In genomic region chr5:136084144-136084881, GRCm38 (mm10) we compare ENCODE assay signal across 7 mouse cellular contexts. TPM values are rescaled to one million over a fixed set of nuclear protein-coding genes. Genes with fewer than 3 reads are reported as not detected.
DNase-seq lines count a peak whose midpoint lies in the region; ATAC-seq and TF ChIP-seq lines count a peak whose summit lies in the region.

No protein-coding gene starts in this region.

- peaks cover 15% of the 10 kb centered on the region; the same call in 1 of the 2 replicates for H3K4me1 ChIP-seq in forebrain, embryonic 11.5 days (replicated peaks; ENCODE audit: control insufficient read depth, insufficient read depth, low read length)
- peaks cover 7% of the 10 kb centered on the region for H3K4me1 ChIP-seq in liver, embryonic 11.5 days (replicated peaks; ENCODE audit: control insufficient read depth, insufficient read depth, low read length)
- H3K4me1 ChIP-seq in olfactory bulb, adult 2 months (ENCODE audit: control insufficient read depth, insufficient read depth, low read length) = peaks cover 17% of the 10 kb centered on the region

- peak; percentile 17 for DNase-seq in layer of hippocampus, adult 9-11 months
- DNase-seq in layer of hippocampus, adult 9-10 months (ENCODE audit: low spot score) = no peak
- peak; percentile 57 for DNase-seq in R1 (ENCODE audit: low read depth, low spot score)
- peak; percentile 55 for DNase-seq in forebrain, embryonic 11.5 days (ENCODE audit: low spot score)
- no peak for DNase-seq in liver, embryonic 11.5 days (ENCODE audit: low spot score)
- DNase-seq in embryo, embryonic 11 days = no peak

- H3K4me3 ChIP-seq in forebrain, embryonic 11.5 days (ENCODE audit: low read depth, low read length) = peak overlapping the region; percentile 48
- H3K4me3 ChIP-seq in liver, embryonic 11.5 days (ENCODE audit: low read depth, low read length) = peak overlapping the region; percentile 52
- H3K4me3 ChIP-seq in olfactory bulb, adult 2 months (ENCODE audit: insufficient read depth, low read depth, low read length) = peak overlapping the region; percentile 81

- no peak overlapping the region for H3K27ac ChIP-seq in forebrain, embryonic 11.5 days (ENCODE audit: low read depth, low read length)
- H3K27ac ChIP-seq in liver, embryonic 11.5 days (ENCODE audit: low read depth, low read length) = no peak overlapping the region
- H3K27ac ChIP-seq in olfactory bulb, adult 2 months (ENCODE audit: insufficient read depth, low read depth, low read length) = no peak overlapping the region

- TF ChIP-seq POLR2A in olfactory bulb, adult 2 months (IDR thresholded peaks at IDR 0.05; ENCODE audit: insufficient read depth, low read depth, low read length) = no peak

- under 1% methylated on average over 23 of the region's 23 CpGs for WGBS in forebrain, embryonic 11.5 days
- WGBS in liver, embryonic 11.5 days = 2% methylated on average over 23 of the region's 23 CpGs
- WGBS in olfactory bulb, adult 2 months = 7% methylated on average over 23 of the region's 23 CpGs

- TF ChIP-seq CTCF in olfactory bulb, adult 2 months (IDR thresholded peaks at IDR 0.05; ENCODE audit: insufficient read depth, low read depth, low read length) = no peak

- peak overlapping the region; percentile 89 for H3K4me2 ChIP-seq in forebrain, embryonic 11.5 days (ENCODE audit: low read depth, low read length, severe bottlenecking)
- H3K4me2 ChIP-seq in liver, embryonic 11.5 days = peak overlapping the region; percentile 95

- no peaks in the 10 kb centered on the region for H3K9me3 ChIP-seq in forebrain, embryonic 11.5 days (ENCODE audit: control insufficient read depth, low read length)
- H3K9me3 ChIP-seq in liver, embryonic 11.5 days (ENCODE audit: control insufficient read depth, low read length) = no peaks in the 10 kb centered on the region

- peak; percentile 44 for ATAC-seq in forebrain, embryonic 11.5 days (replicated peaks; ENCODE audit: low FRiP score)
- ATAC-seq in liver, embryonic 11.5 days (replicated peaks; ENCODE audit: low FRiP score) = no peak

- H3K9ac ChIP-seq in forebrain, embryonic 11.5 days (ENCODE audit: low read length) = peak overlapping the region; percentile 61
- peak overlapping the region; percentile 20; the same call in 1 of the 2 replicates for H3K9ac ChIP-seq in liver, embryonic 11.5 days (ENCODE audit: low read depth, low read length)

- H3K27me3 ChIP-seq in forebrain, embryonic 11.5 days (ENCODE audit: control insufficient read depth, insufficient read depth, low read length) = peaks cover 7% of the 10 kb centered on the region; the same call in 1 of the 2 replicates
- peaks cover 15% of the 10 kb centered on the region for H3K27me3 ChIP-seq in liver, embryonic 11.5 days (replicated peaks; ENCODE audit: control insufficient read depth, insufficient read depth, low read length)

- no peaks in the 10 kb centered on the region for H3K36me3 ChIP-seq in forebrain, embryonic 11.5 days (ENCODE audit: control insufficient read depth, insufficient read depth, low read length)
- H3K36me3 ChIP-seq in liver, embryonic 11.5 days (ENCODE audit: control insufficient read depth, insufficient read depth, low read length) = no peaks in the 10 kb centered on the region

RNA-seq across cellular contexts. Expression of gene Rasa4, which starts 0.6 kb away (rescaled TPM):
- 4.3 and 7.2 TPM in 2 replicates for polyA plus RNA-seq in forebrain, embryonic 11.5 days (2014; fragmentation: Nextera tagmentation; extraction: Ambion mirVana)
- polyA plus RNA-seq in liver, embryonic 11.5 days (2014; fragmentation: Nextera tagmentation; extraction: Ambion mirVana) = 1.7 TPM in 2 replicates
- polyA plus RNA-seq in olfactory bulb, adult 2 months (2012; ENCODE audit: insufficient read depth, insufficient read length, low replicate concordance, missing spikeins) = not detected in 2 replicates

RNA-seq across cellular contexts. Expression of gene Upk3bl, which starts 30.0 kb away (rescaled TPM):
- 0.77 and 0.80 TPM in 2 replicates for polyA plus RNA-seq in forebrain, embryonic 11.5 days (2014; fragmentation: Nextera tagmentation; extraction: Ambion mirVana)
- polyA plus RNA-seq in liver, embryonic 11.5 days (2014; fragmentation: Nextera tagmentation; extraction: Ambion mirVana) = 0.78 and 0.97 TPM in 2 replicates
- polyA plus RNA-seq in olfactory bulb, adult 2 months (2012; ENCODE audit: insufficient read depth, insufficient read length, low replicate concordance, missing spikeins) = not detected in 2 replicates

RNA-seq across cellular contexts. Expression of gene Polr2j, which starts 32.1 kb away (rescaled TPM):
- 253 and 261 TPM in 2 replicates for polyA plus RNA-seq in forebrain, embryonic 11.5 days (2014; fragmentation: Nextera tagmentation; extraction: Ambion mirVana)
- polyA plus RNA-seq in liver, embryonic 11.5 days (2014; fragmentation: Nextera tagmentation; extraction: Ambion mirVana) = 253 and 261 TPM in 2 replicates
- polyA plus RNA-seq in olfactory bulb, adult 2 months (2012; ENCODE audit: insufficient read depth, insufficient read length, low replicate concordance, missing spikeins) = not detected in 2 replicates

RNA-seq across cellular contexts. Expression of gene Upk3b, which starts 46.0 kb away (rescaled TPM):
- polyA plus RNA-seq in forebrain, embryonic 11.5 days (2014; fragmentation: Nextera tagmentation; extraction: Ambion mirVana) = not detected in 2 replicates
- polyA plus RNA-seq in liver, embryonic 11.5 days (2014; fragmentation: Nextera tagmentation; extraction: Ambion mirVana) = 15.2 and 16.6 TPM in 2 replicates
- polyA plus RNA-seq in olfactory bulb, adult 2 months (2012; ENCODE audit: insufficient read depth, insufficient read length, low replicate concordance, missing spikeins) = not detected in 2 replicates

RNA-seq across cellular contexts. Expression of gene Lrwd1, which starts 51.6 kb away (rescaled TPM):
- 48.1 and 53.3 TPM in 2 replicates for polyA plus RNA-seq in forebrain, embryonic 11.5 days (2014; fragmentation: Nextera tagmentation; extraction: Ambion mirVana)
- polyA plus RNA-seq in liver, embryonic 11.5 days (2014; fragmentation: Nextera tagmentation; extraction: Ambion mirVana) = 69.0 and 70.3 TPM in 2 replicates
- polyA plus RNA-seq in olfactory bulb, adult 2 months (2012; ENCODE audit: insufficient read depth, insufficient read length, low replicate concordance, missing spikeins) = not detected in 2 replicates

Comparison
In these comparisons a context has a peak if more than half of its experiments do, and no peak if none do; other contexts are left out.
1. DNase-seq: peak in layer of hippocampus, adult 9-11 months (single experiment), R1 (single experiment) and forebrain, embryonic 11.5 days (single experiment); none in layer of hippocampus, adult 9-10 months (single experiment), liver, embryonic 11.5 days (single experiment) and embryo, embryonic 11 days (single experiment).
2. RNA of gene Polr2j, which starts 32.1 kb away (polyA plus RNA-seq): 253 to 261 TPM in liver, embryonic 11.5 days and 253 to 261 TPM in forebrain, embryonic 11.5 days; not detected in olfactory bulb, adult 2 months; every median in the first group is over 100 times any median in the second.
3. Peak in every context shown above with its lines, with median percentiles within 50 percentile points of each other: H3K4me3 ChIP-seq.